Mouse (Mus musculus): ENCODE data around the gene Scel. TPM values are rescaled to one million over a fixed set of nuclear protein-coding genes. Genes with fewer than 3 reads are reported as not detected.
"Not testable (repeated sequence)": the region's sequence is repeated elsewhere in the genome, so short reads cannot be mapped to it uniquely, and the experiment has no call there.

The Scel gene
- polyA plus RNA-seq (2011; ENCODE audit: insufficient read depth, insufficient read length, low replicate concordance, missing spikeins): not detected in 2 replicates

- Histone ChIP-seq H3K4me1 (ENCODE audit: control insufficient read depth, insufficient read depth, low read length) (no peaks in the 10 kb centered on the region), H3K27ac (ENCODE audit: control insufficient read depth, insufficient read depth, low read depth, low read length, poor library complexity) (no peak within 1 kb of the TSS), H3K4me3 (replicated peaks; ENCODE audit: control insufficient read depth, low read depth, low read length) (no peak within 1 kb of the TSS)
- TF ChIP-seq POLR2A (IDR thresholded peaks at IDR 0.05; ENCODE audit: borderline replicate concordance, control insufficient read depth, low read depth, low read length) (no peak), CTCF (IDR thresholded peaks at IDR 0.05; ENCODE audit: control insufficient read depth, insufficient read depth, low read length) (no peak)
- WGBS: 17% methylated on average over 14 of the region's 14 CpGs
Measured at GRCm38 (mm10) chr14:103512802-103513472, at the start of gene Scel. Gene Scel (plus strand): TSS chr14:103513342.

- Histone ChIP-seq H3K4me3 (replicated peaks; ENCODE audit: control insufficient read depth, low read depth, low read length) (peak overlapping the region; percentile 57), H3K27ac (ENCODE audit: control insufficient read depth, insufficient read depth, low read depth, low read length, poor library complexity) (no peak overlapping the region), H3K4me1 (ENCODE audit: control insufficient read depth, insufficient read depth, low read length) (no peaks in the 10 kb centered on the region; the same call in none of the 2 replicates)
- 47% methylated on average over 12 of the region's 12 CpGs for WGBS
- TF ChIP-seq CTCF (IDR thresholded peaks at IDR 0.05; ENCODE audit: control insufficient read depth, insufficient read depth, low read length): no peak
- TF ChIP-seq POLR2A (IDR thresholded peaks at IDR 0.05; ENCODE audit: borderline replicate concordance, control insufficient read depth, low read depth, low read length): no peak
Measured at GRCm38 (mm10) chr14:103468691-103469463, 44.3 kb upstream of the Scel start.

- no peak for TF ChIP-seq CTCF (IDR thresholded peaks at IDR 0.05; ENCODE audit: control insufficient read depth, insufficient read depth, low read length)
- TF ChIP-seq POLR2A (IDR thresholded peaks at IDR 0.05; ENCODE audit: borderline replicate concordance, control insufficient read depth, low read depth, low read length): no peak
- Histone ChIP-seq H3K4me1 (ENCODE audit: control insufficient read depth, insufficient read depth, low read length) (no peaks in the 10 kb centered on the region; the same call in none of the 2 replicates), H3K27ac (ENCODE audit: control insufficient read depth, insufficient read depth, low read depth, low read length, poor library complexity) (no peak overlapping the region), H3K4me3 (replicated peaks; ENCODE audit: control insufficient read depth, low read depth, low read length) (peak overlapping the region; percentile 57)
- under 1% methylated on average over 12 of the region's 12 CpGs for WGBS
Measured at GRCm38 (mm10) chr14:103469464-103470015, 43.6 kb upstream of the Scel start.

- TF ChIP-seq POLR2A (IDR thresholded peaks at IDR 0.05; ENCODE audit: borderline replicate concordance, control insufficient read depth, low read depth, low read length) (no peak), CTCF (IDR thresholded peaks at IDR 0.05; ENCODE audit: control insufficient read depth, insufficient read depth, low read length) (no peak)
- 66% methylated on average over 3 of the region's 3 CpGs for WGBS
- no peak overlapping the region for H3K4me3 ChIP-seq (replicated peaks; ENCODE audit: control insufficient read depth, low read depth, low read length)
- no peak overlapping the region for H3K27ac ChIP-seq (ENCODE audit: control insufficient read depth, insufficient read depth, low read depth, low read length, poor library complexity)
- H3K4me1 ChIP-seq (ENCODE audit: control insufficient read depth, insufficient read depth, low read length): peaks cover 2% of the 10 kb centered on the region
Measured at GRCm38 (mm10) chr14:103471074-103471778, 41.9 kb upstream of the Scel start.

GRCm38 (mm10) chr14:103471806-103472553 is 41.2 kb upstream of the Scel start:
- Histone ChIP-seq H3K4me1 (ENCODE audit: control insufficient read depth, insufficient read depth, low read length) (peaks cover 2% of the 10 kb centered on the region), H3K4me3 (replicated peaks; ENCODE audit: control insufficient read depth, low read depth, low read length) (no peak overlapping the region), H3K27ac (ENCODE audit: control insufficient read depth, insufficient read depth, low read depth, low read length, poor library complexity) (no peak overlapping the region)
- 46% methylated on average over 7 of the region's 7 CpGs for WGBS
- no peak for TF ChIP-seq CTCF (IDR thresholded peaks at IDR 0.05; ENCODE audit: control insufficient read depth, insufficient read depth, low read length)
- TF ChIP-seq POLR2A (IDR thresholded peaks at IDR 0.05; ENCODE audit: borderline replicate concordance, control insufficient read depth, low read depth, low read length): no peak

GRCm38 (mm10) chr14:103472554-103472905 is 40.6 kb upstream of the Scel start:
- H3K4me1 ChIP-seq (ENCODE audit: control insufficient read depth, insufficient read depth, low read length): peaks cover 6% of the 10 kb centered on the region
- H3K4me3 ChIP-seq (replicated peaks; ENCODE audit: control insufficient read depth, low read depth, low read length): no peak overlapping the region
- no peak overlapping the region for H3K27ac ChIP-seq (ENCODE audit: control insufficient read depth, insufficient read depth, low read depth, low read length, poor library complexity)
- TF ChIP-seq CTCF (IDR thresholded peaks at IDR 0.05; ENCODE audit: control insufficient read depth, insufficient read depth, low read length) (no peak), POLR2A (IDR thresholded peaks at IDR 0.05; ENCODE audit: borderline replicate concordance, control insufficient read depth, low read depth, low read length) (no peak)
- WGBS: 76% methylated on average over 2 of the region's 2 CpGs

GRCm38 (mm10) chr14:103475312-103475711 is 37.8 kb upstream of the Scel start:
- TF ChIP-seq POLR2A (IDR thresholded peaks at IDR 0.05; ENCODE audit: borderline replicate concordance, control insufficient read depth, low read depth, low read length) (no peak), CTCF (IDR thresholded peaks at IDR 0.05; ENCODE audit: control insufficient read depth, insufficient read depth, low read length) (no peak)
- no peak overlapping the region for H3K27ac ChIP-seq (ENCODE audit: control insufficient read depth, insufficient read depth, low read depth, low read length, poor library complexity)
- 70% methylated on average over 7 of the region's 7 CpGs for WGBS
- peaks cover 7% of the 10 kb centered on the region for H3K4me1 ChIP-seq (ENCODE audit: control insufficient read depth, insufficient read depth, low read length)
- no peak overlapping the region for H3K4me3 ChIP-seq (replicated peaks; ENCODE audit: control insufficient read depth, low read depth, low read length)

GRCm38 (mm10) chr14:103476232-103476631 is 36.9 kb upstream of the Scel start:
- H3K4me1 ChIP-seq (ENCODE audit: control insufficient read depth, insufficient read depth, low read length); H3K27ac ChIP-seq (ENCODE audit: control insufficient read depth, insufficient read depth, low read depth, low read length, poor library complexity); H3K4me3 ChIP-seq (replicated peaks; ENCODE audit: control insufficient read depth, low read depth, low read length): not testable (repeated sequence)
- WGBS: 75% methylated on average over 3 of the region's 3 CpGs

All from bone marrow, adult 2 months (tissue).